Mouse (Mus musculus): ENCODE data around the gene Scyl1. TPM values are rescaled to one million over a fixed set of nuclear protein-coding genes. Genes with fewer than 3 reads are reported as not detected.
A peak's percentile ranks its signal among the peaks of the same experiment; 100 is the strongest.

Gene Scyl1
- total RNA-seq, 2 experiments from 2014 or later: 103 to 107 TPM

DNA sequence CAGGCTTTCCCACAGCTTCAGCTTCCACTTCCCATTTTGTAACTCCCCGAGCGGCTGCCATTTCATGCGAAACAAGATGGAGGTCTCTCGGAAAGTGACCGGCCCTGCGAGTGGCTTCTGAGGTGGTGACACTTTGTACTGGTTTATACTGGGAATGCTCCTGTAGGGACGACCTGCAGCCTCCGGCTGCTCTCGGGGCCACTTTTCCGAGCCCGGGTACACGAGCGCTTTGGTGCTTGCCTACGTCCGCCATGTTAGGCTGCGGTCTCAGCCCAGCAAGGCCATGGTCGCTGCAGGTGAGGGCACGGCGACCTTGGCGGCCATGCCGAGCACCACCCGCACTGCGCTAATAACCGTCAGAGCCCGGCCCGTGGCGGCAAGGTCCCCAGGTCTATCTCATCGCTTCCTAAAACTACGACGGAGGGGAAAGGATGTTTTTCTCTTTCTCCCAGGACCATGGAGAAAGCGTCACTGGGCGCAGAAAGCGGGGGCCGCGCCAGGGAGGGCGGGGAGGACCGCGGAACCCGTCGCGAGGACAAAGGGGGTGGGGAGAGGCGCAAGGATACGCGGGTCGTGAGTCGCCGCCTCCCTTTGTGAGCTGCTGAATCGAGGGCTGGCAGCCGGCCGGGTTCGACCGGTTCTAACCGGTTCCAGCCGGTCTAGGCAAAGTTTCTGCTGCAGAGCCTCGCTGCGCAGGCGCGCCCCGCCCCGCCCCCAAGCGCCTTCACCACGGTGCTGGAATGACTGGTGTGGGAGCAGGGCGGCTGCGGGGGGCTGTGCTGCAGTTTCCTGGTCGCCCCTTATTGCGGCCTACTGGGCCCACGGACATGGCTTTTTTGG, 32.0 kb upstream of the Scyl1 start:
- DNase-seq: peak; percentile 99 to 100

DNA sequence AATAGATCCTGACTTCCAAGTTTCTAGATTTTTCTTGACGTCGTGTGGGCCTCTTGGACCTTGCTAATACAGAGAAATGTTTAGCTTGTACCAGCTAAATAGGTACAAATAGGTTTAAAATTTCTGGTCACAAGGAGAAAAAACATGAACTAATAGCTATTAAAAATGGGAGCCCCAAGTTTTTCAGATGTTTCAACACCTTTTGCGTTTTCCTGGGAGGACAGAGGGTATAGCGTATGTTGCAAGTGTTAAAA, 31.5 kb upstream of the Scyl1 start:
- no peak for DNase-seq

DNA sequence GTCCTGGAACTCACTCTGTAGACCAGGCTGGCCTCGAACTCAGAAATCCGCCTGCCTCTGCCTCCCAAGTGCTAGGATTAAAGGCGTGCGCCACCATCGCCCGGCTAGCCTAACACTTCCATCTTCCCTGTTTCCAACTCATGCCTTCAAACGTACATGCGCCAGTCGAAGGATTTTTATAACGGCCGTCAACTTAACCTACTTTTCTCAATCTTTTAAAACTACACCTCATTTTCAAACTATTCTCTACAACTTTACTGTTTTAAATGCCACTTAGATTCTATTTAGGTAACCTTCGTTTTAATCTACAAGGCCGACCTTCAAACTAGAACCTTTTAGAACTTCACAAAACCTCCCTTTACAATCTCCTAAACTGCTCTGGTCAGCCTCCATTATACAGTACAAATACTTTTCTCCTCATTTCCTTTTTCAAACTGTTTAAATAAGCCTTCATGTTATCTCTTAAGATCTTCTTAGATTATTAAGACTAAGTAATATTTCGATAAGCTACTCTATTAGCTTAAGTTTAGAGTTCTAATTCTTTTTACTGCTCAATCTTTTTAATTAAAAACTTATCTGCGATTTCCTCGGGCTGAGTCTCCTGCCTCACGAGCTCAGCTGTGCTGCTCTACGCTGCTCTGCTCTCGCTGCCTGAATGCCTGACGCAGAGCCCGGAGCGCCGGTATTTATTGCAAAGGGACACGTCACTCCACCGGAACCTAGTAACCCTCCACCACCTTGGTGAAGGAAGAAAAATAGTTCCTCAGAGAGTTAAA, 31.0 kb upstream of the Scyl1 start:
- DNase-seq: peak; percentile 95

DNA sequence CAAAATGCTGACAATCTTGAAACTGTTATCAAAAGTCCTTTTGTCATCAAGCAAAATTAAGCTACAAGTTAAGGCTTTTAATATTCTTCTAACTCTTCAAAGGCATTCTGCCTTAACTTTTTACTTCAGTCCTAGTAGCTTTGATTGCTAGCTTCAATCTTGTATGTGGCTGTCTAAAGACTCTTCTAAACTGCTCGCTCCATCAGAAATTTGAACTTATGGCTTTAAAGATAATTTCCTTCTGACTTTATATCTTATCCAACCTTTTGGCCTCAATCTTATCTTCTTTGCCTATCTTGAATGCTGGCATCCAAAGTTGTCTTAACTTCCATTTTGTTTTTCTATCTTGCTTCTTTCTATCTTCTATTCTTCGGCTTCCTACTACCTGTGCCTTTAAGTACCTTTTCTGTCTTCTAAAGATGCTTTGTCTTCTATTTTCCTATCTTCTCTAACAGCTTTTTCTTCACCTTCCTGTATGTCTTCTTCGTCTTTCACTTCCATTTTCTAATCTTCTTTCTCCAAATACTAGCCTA, 30.3 kb upstream of the Scyl1 start:
- no peak for DNase-seq

DNA sequence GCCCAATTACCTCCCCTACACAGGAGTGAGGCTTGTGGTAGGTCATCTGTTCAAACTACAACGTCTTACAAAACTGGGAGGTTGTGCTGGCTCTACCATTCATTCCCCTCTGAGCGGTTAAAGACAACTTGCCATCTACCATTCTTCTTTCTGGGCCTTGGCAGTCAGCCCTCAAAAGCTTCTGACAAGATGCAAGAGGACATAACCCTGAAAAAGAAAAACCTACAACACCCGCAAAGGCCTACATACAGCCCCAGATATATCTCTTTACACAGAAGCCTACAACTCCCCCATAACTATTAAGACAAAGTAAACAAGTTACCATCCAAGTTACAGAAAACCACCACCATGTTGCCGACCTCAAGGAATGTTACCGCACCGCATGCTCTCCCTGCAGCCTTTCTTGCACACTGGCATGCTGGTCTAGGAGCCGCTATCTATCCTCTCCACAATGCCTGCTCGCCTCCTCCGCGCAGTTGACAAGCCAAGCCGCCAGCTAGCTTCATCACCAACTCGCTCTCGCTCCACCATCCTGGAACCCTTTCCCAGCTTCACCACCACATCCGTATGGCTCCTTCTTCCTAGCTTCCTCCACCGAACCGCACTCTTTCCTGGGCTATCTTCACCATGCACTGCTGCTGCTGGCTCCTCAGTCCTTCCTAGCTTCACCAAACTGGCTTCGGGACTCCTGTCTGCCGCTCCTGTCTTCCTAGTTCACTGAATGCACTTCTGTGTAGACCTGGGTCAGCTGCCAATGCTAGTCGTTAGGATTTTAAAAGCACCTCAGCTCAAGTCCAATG, 29.6 kb upstream of the Scyl1 start:
- peak in 1 of 2 experiments; percentile 20 for DNase-seq

DNA sequence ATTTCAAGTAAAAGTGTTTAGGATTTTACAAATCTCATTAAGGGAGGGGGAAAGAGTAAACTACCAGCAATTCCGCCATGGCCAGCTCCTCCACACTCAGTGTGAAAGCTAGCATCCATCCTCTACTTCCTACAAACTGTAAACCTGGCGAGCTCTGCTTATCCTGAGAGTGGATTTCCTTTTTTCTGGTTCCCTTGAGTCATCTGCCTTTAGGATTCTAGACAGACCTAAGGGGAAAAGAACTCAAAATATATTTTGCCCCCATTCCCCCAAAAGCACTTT, 29.1 kb upstream of the Scyl1 start:
- no peak for DNase-seq

DNA sequence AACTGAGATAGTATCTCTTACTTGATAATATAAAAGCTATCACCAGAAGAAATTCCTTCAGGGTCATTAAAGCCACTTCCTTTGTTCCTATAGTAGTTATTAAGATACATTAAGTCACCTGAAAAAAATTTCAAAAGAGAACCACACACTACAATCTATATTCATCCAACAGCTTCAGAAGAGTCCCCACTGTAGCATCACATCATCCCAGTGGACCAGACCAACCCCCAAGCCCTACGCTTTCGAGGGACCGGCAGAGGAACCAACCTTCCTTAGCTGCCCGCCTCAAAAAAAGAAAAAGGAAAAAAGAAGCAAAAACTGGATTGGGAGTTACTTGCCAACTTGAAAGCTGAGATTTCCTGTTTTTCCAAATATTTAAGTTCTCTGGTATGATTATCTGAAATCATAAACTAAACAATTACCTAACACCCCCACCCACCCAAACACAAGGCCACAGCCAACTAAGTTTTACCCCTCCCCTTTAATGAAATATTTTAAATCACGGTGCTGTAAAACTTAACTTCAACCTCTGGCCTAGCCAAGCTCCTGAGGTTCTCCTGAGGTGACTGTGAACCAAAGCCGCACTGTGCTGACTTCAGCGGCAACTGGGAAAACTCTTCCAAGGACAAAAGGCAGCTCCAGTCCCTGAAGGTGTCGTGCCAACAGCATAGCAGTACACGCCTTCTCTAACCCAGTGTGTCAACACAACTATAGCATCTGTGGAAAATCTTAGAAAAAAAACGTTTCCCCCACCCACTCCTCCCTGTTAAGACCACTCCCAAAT, 28.5 kb upstream of the Scyl1 start:
- peak in 1 of 2 experiments; percentile 42 for DNase-seq

DNA sequence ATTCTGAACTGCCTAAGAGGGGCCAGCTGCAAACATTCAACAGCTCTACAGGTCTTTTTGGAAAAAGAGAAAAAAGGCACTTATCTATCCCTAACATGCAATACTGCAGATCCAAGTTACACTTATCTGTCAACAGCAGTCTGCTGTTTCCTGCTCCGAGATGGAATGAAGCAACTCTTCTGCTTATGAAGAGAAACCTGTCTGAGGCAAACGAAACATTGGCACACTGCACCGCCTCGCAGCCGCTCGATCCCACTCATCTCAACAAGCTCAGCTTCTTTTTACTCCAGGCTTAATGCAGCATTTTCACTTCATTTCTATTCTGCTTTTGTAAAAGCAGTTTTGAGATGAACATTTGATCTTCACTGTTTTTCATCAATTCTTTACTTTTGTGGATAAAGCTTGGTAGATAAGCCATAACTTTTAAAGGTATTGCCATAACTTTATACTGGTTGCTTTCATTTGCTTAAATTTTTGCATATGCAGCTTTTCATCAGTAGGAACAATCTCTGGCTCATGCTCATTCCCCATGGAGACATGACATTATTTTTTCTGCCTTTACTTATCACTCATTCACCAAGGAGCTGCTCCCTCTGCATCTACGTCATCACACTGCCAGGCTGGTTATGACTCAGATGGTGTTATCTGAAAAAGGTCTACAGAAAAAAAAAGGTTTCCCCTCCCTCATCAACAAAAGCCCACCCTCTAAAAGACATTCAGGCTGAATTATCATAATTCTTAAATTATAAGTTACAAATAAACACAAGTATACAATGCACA, 27.7 kb upstream of the Scyl1 start:
- DNase-seq: peak in 1 of 2 experiments; percentile 29

DNA sequence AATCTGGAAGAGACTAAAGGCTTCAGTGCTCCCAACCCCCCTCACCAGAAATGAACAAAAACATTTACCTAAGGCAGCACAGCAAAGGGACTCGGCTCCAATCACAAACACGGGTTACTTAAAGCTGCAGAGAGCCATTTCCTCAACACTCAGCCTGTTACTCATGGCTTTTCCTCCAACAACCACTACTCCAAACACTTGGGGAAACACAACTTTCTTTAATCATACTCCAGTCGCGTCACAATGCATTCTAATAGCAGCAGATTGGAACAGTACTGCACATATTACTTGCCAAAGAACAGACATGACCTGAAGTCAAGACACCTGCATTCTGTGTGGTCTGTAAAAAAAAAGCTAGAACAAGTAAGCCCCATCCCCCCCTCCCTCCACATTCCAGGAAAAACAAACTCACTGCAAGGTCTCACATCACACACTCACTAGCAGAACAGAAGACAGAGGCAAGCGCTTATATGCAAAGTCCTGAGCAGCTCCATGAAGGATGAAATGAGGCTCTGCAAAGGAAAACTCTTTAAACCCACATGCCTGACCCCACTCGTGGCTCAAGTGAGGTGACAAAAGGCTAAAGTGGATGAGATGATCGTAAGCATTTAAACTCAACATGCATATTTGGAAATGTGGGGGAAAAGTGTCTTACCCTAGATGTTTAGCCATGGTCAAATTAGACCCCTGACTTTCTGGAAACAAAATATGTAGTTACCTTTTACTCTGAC, 26.3 kb upstream of the Scyl1 start:
- DNase-seq: no peak

DNA sequence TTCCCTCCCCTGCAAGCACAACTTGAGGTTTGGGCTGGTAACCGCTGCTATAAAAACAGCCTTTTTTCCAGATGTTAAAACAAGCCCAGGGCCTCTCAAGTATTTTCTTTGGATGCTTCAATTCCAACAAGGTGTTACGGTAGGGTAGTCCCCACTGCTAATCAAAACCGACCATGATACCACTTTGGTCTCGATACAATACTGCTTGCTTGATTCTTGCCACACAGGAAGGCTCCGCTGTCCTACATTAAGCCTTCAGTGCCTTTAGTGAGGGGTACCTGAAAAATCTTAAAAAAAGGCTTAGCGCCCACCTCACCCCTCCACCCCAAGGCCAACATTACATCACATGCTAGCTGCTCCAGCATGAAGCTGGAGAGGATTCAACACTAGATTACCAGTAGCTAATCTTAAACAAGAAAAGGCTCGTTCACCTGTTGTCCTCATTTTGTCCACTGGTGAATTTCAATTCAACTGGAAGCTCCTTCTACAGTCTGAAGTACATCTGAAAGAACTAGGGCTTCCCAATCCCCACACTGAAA, 25.4 kb upstream of the Scyl1 start:
- no peak for DNase-seq

DNA sequence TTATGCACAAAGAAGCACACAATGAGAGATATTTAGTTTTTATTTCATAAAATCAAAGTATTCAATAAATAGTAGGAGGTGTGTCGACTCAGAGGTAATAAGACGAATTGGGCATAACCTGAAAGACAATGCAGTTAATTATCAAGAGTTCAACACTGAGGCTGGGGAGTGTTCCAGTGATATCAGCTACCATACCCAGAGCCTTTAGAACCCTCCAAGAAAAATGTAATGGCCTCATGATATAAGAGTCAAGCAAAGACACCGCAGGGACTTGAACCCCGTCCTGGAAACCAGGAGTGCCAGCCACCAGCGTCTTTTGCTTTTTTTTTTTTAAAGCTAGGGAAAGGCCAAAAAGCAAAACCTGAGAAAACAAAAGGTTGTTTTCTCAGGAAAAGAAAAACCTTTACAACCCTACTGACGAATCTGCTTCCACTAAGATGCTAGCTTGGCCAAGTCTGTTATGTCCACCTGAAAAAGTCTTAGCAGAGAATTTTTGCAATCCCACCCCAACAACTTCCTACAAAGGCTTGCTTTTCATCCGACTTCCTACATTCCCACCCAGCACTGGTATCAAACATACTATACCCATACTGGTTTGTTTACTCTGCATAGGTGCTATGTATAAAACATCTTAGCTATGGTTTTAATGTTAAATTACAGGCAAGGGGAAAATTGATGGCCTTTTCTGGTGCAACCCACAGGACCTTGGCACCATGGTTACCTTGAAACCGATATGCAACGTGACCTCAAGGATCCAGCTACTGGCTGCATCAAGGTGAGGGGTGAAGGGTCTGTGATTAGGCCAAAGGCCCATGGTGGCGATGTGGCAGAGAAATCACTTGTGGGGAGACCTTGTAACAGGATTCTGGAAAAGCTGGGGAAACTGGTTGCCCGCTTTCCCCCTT, 24.7 kb upstream of the Scyl1 start:
- DNase-seq: peak in 1 of 2 experiments; percentile 46

DNA sequence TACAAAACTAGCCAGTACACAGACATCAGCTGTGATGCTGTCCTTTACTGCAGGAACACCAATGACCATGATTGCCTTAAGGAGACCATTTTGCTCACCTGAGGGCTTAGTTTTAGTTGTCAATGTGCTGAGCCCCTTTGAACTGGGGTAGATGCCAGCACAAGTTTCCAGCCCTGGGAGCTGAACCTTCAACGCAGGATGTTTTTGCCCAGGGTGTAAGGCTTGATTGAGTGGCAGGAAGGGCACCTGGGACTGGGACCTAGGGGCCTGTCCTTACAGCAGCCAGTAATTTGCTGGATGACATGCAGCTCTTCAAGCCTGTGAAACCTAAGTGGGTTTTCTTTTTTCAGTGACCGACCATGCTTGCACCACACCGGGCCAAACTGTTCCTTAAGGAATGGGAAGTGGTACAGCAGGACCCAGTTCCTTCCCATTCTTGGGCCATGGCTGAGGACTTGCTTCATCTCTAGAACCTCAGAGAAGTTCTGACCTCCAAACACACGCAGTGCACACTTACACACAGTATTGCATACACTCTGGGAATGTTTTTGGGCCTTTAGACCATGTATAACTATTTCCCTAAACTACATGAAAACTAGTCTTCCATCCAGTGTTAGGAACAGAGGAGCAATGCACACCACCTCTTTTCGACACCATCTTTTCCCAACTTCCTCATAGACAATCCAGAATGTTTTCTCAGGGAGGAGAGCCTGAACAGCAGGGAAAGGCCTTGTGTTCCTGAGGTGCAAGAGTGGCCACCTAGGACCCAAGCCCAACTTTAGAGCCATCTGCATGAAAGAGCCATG, 23.8 kb upstream of the Scyl1 start:
- peak in 1 of 2 experiments; percentile 44 for DNase-seq

DNA sequence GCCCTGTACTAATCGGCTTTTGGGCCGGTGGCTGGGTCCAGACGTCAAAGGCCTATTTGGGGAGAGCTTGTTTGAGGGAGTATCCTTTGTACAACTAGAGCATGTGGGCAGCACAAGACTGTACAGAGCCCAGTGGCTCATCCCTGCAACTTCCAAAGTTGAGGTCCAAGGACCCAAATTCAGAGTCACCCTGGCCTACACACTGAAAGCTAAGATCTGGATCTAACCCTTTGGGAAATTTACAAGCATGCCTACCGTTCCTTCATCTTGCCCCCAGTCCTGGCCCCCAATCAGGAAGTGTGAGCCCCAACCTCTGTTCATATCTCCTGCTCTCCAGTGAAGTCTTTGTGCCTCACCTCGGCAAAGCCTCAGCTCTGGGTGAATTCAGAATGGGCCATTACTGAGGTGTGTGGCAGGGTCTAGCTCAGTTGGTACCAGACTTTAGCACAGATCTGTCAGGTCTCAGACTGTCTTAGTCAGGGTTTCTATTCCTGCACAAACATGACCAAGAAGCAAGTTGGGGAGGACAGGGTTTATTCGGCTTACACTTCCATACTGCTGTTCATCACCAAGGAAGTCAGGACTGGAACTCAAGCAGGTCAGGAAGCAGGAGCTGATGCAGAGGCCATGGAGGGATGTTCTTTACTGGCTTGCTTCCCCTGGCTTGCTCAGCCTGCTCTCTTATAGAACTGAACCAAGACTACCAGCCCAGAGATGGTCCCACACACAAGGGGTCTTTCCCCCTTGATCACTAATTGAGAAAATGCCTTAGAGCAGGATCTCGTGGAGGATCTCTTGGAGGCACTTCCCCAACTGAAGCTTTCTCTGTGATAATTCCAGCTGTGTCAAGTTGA, 22.9 kb upstream of the Scyl1 start:
- DNase-seq: peak in 1 of 2 experiments; percentile 35

DNA sequence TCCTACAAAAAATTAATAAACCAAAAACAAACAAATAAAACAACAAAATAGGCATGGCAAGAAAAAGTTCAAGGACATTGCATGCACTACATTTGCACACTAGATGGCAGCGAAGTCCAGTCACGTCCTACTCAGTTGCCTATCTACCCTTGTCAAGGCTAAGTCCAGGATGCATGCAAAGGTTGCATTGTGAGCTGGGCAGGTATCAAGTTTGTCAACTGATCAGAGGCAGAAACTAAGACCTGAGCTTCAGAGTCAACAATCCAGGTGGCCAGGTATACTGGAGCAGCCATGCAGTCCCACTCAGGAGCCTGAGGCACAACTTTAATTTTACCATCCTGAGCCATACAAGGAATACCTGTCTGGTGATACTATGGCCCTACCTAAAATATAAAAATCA, 21.9 kb upstream of the Scyl1 start:
- DNase-seq: peak; percentile 56 to 63

DNA sequence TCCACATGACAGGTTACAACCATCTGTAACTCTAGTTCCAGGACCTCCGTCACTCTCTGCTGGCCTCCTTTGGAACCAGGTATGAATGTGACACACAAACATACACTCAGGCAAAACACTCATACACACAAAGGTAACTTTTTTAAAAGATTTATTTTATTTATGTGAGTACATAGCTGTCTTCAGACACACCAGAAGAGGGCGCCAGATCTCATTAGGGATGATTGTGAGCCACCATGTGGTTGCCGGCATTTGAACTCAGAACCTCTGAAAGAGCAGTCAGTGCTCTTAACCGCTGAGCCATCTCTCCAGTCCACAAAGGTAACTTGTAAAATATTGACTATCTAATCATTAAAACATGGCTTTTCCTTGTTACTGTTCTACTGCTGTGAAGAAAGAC, 20.1 kb upstream of the Scyl1 start:
- DNase-seq: no peak

DNA sequence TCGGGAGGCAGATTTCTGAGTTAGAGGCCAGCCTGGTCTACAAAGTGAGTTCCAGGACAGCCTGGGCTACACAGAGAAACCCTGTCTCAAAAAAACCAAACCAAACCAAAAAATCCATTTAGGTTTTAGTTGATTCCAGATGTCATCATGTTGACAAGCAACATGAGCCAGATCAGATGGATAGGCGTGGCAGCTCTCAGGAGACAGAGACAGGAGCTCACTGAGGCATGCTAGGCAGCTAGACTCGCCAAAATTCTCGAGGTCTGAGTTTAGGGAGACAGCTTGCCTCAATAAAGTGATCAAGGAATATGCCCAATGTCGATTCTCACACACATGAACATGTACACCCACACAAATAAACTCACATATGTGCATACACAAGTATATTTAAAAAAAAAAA, 17.8 kb upstream of the Scyl1 start:
- no peak for DNase-seq

DNA sequence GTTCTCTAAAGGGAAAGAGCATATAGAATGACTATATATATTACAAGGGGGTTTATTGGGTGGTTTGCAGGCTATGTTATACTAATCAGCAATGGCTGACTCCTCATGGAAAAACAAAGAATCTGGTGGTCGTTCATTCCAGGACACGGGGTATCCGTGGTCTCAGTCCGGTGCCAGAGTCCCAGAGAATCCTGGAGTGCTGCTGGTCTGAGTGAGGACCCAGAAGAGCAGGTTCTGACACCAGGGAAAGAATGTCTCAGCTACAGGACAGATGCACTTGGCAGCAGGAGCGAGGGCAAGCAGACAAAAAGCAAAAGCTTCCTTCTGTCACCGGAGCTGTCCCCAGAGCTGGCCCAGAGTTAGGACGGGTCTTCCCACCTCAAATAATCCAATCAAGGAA, 17.4 kb upstream of the Scyl1 start:
- no peak for DNase-seq

All from adrenal gland, postnatal 36 days (tissue).